Mouse (Mus musculus) thymus, adult 2 months (tissue): Measurements from ENCODE around the gene Top3a.

ENCODE experiments used
- CTCF ChIP-seq: fragments of 200-500 bp; IDR thresholded peaks from 2 replicates; pipeline ENCODE4 v1.5.1; 2012; ENCODE audit warnings: mild to moderate bottlenecking, control low read depth, low read length, moderate library complexity, borderline replicate concordance; ENCODE audit not compliant: control insufficient read depth, poor library complexity, insufficient read depth; ENCODE audit errors: extremely low read depth
- POLR2A ChIP-seq: fragments of 200-500 bp; IDR thresholded peaks from 2 replicates; pipeline ENCODE4 v1.6.1; 2012; ENCODE audit warnings: mild to moderate bottlenecking, low read length, control low read depth, moderate library complexity; ENCODE audit not compliant: control insufficient read depth, poor library complexity, insufficient read depth; ENCODE audit errors: extremely low read depth

DNA sequence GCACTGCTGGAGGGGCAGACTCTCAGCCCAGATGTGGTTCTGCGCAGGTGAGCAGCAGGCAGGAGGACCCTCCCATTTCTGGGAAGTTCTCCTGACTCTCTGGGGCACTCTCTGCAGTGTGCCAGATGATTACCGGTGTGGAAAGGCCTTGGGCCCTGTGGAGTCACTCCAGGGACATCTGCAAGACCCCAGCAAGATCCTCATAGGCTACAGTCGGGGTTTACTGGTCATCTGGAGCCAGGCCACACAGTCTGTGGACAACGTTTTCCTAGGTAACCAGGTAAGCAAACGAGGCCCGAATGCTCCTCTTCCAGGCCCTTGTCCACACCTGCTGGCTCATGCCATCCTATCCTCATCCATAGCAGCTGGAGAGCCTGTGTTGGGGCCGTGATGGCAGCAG is 71.1 kb downstream of the Top3a start:
- TF ChIP-seq CTCF (no peak), POLR2A (no peak)
